ENCODE assay signal across 17 mouse cellular contexts in the genomic region with DNA sequence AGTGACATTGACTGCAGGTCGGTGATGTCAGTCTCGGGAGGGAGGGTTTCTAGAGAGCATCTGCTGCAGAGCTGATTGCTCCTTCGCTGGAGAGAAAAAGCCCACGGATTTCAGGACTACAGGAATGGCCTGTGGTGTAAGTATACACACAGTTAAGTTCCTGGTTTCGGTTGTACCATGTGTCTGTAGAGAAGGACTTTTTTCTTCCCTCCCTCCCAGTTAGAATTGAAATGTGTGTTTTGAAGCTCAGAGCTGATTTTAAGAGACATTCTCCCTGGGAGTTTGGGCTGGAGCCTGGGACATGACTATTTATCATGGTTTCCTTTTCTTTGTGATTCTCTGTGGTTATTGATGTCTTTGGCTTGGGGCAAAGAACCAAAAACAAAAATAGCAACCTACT. TPM values are rescaled to one million over a fixed set of nuclear protein-coding genes. Genes with fewer than 3 reads are reported as not detected.
DNase-seq lines count a peak whose midpoint lies in the region; ATAC-seq lines count a peak whose summit lies in the region.
"Had no signal": no experiment of that assay in that cellular context is flagged by ENCODE, and none has a peak within 500 bp of the region (broad histone marks: within the 10 kb centered on the region; RNA-seq: fewer than 3 reads in every experiment).

No protein-coding gene starts in this region.

- ATAC-seq in kidney, embryonic 15.5 days (replicated peaks; ENCODE audit: low FRiP score), result no peak
- ATAC-seq in hindbrain, embryonic 16.5 days, result no peak; the same call in none of the 2 replicates
- ATAC-seq in intestine, embryonic 15.5 days, result no peak
- ATAC-seq: inflammation-experienced regulatory T-cells, adult 6 months had no signal

- peaks cover 29% of the 10 kb centered on the region for H3K4me1 ChIP-seq in kidney, embryonic 15.5 days
- peaks cover 13% of the 10 kb centered on the region for H3K4me1 ChIP-seq in hindbrain, embryonic 16.5 days (ENCODE audit: control insufficient read depth, insufficient read depth, low read depth, low read length)
- no peaks in the 10 kb centered on the region for H3K4me1 ChIP-seq in intestine, embryonic 15.5 days (replicated peaks)

- no peak for DNase-seq in kidney, adult 8-10 months
- DNase-seq in 3T3-L1 (ENCODE audit: low read depth, low spot score) (peak; percentile 57), NIH3T3 (ENCODE audit: low read depth) (peak; percentile 70)
- no peak for DNase-seq in adrenal gland, adult 2 months
- DNase-seq: adrenal gland, adult 8-10 months; gastrocnemius, postnatal 25 days; right cerebral cortex, adult 18-20 months; thymus, adult 18-20 months had no signal

- 45% methylated on average over 5 of the region's 5 CpGs for WGBS in kidney, embryonic 15.5 days
- WGBS in hindbrain, embryonic 16.5 days, result 23% methylated on average over 5 of the region's 5 CpGs
- 56% methylated on average over 5 of the region's 5 CpGs for WGBS in intestine, embryonic 15.5 days

- H3K27ac ChIP-seq in kidney, embryonic 15.5 days, result 0 out of 2 replicates have a peak overlapping the region, but pooled peaks have one; percentile 22
- H3K27ac ChIP-seq in hindbrain, embryonic 16.5 days (ENCODE audit: low read depth, low read length), result peak overlapping the region; percentile 65
- H3K27ac ChIP-seq in intestine, embryonic 15.5 days, result no peak overlapping the region
- H3K27ac ChIP-seq: heart, embryonic 15.5 days; neural tube, embryonic 12.5 days had no signal

- H3K27me3 ChIP-seq in kidney, embryonic 15.5 days, result no peaks in the 10 kb centered on the region
- no peaks in the 10 kb centered on the region for H3K27me3 ChIP-seq in hindbrain, embryonic 16.5 days (replicated peaks; ENCODE audit: control insufficient read depth, insufficient read depth, low read length)
- no peaks in the 10 kb centered on the region for H3K27me3 ChIP-seq in intestine, embryonic 15.5 days (replicated peaks)
- H3K27me3 ChIP-seq: CH12.LX; heart, embryonic 15.5 days; neural tube, embryonic 12.5 days had no signal

- no peak overlapping the region for H3K4me2 ChIP-seq in kidney, embryonic 15.5 days
- H3K4me2 ChIP-seq in hindbrain, embryonic 16.5 days (ENCODE audit: low read length), result no peak overlapping the region
- H3K4me2 ChIP-seq in intestine, embryonic 15.5 days (replicated peaks), result no peak overlapping the region
- H3K4me2 ChIP-seq: heart, embryonic 15.5 days; neural tube, embryonic 12.5 days had no signal

- no peaks in the 10 kb centered on the region; the same call in 1 of the 2 replicates for H3K9me3 ChIP-seq in kidney, embryonic 15.5 days (replicated peaks)
- no peaks in the 10 kb centered on the region for H3K9me3 ChIP-seq in hindbrain, embryonic 16.5 days (ENCODE audit: control insufficient read depth, low read length)
- H3K9me3 ChIP-seq in intestine, embryonic 15.5 days, result no peaks in the 10 kb centered on the region
- H3K9me3 ChIP-seq: heart, embryonic 15.5 days; neural tube, embryonic 12.5 days had no signal

- no peak overlapping the region for H3K4me3 ChIP-seq in kidney, embryonic 15.5 days (replicated peaks)
- H3K4me3 ChIP-seq in hindbrain, embryonic 16.5 days (ENCODE audit: low read length), result no peak overlapping the region
- no peak overlapping the region for H3K4me3 ChIP-seq in intestine, embryonic 15.5 days (replicated peaks)
- H3K4me3 ChIP-seq: erythroblast, embryonic 14.5 days; heart, embryonic 15.5 days; megakaryocyte, embryonic 14.5 days; neural tube, embryonic 12.5 days had no signal

- H3K36me3 ChIP-seq in kidney, embryonic 15.5 days, result no peaks in the 10 kb centered on the region
- no peaks in the 10 kb centered on the region for H3K36me3 ChIP-seq in hindbrain, embryonic 16.5 days (ENCODE audit: control insufficient read depth, insufficient read depth, low read length)
- H3K36me3 ChIP-seq in intestine, embryonic 15.5 days, result no peaks in the 10 kb centered on the region
- H3K36me3 ChIP-seq: heart, embryonic 15.5 days; neural tube, embryonic 12.5 days had no signal

- H3K9ac ChIP-seq in kidney, embryonic 15.5 days, result no peak overlapping the region
- no peak overlapping the region for H3K9ac ChIP-seq in hindbrain, embryonic 16.5 days (ENCODE audit: low read depth, low read length)
- no peak overlapping the region for H3K9ac ChIP-seq in intestine, embryonic 15.5 days
- H3K9ac ChIP-seq: heart, embryonic 15.5 days; neural tube, embryonic 12.5 days had no signal

RNA-seq across cellular contexts. Expression of a gene that starts 28.2 kb away (rescaled TPM):
- 7.1 and 9.8 TPM in 2 replicates for polyA plus RNA-seq in kidney, embryonic 15.5 days (2015; fragmentation: Nextera tagmentation; extraction: Ambion mirVana)
- 14.3 and 14.9 TPM in 2 replicates for polyA plus RNA-seq in hindbrain, embryonic 16.5 days (2015; fragmentation: Nextera tagmentation; extraction: Ambion mirVana)
- total RNA-seq in adrenal gland, adult 2 months (2021), result 10 to 100 TPM; 15.4 to 26.2 TPM
- 15.6 and 16.1 TPM in 2 replicates for polyA plus RNA-seq in adrenal gland, adult 2 months (2012; rRNA removed)
- polyA plus RNA-seq in intestine, embryonic 15.5 days (2015; fragmentation: Nextera tagmentation; extraction: Ambion mirVana), result 4.1 and 4.8 TPM in 2 replicates

Comparison
In these comparisons a context has a peak if more than half of its experiments do, and no peak if none do; other contexts are left out.
1. DNase-seq: peak in 3T3-L1 (single experiment) and NIH3T3 (single experiment); none in kidney, adult 8-10 months (0 of 2) and adrenal gland, adult 2 months (single experiment).